Mouse (Mus musculus): ENCODE results near the gene Nsg1.

GRCm38 (mm10) chr5:38094331-38094730 is 65.4 kb downstream of the Nsg1 start:
- TF ChIP-seq GATA1 (IDR thresholded peaks at IDR 0.05; ENCODE audit: low read length) (no peak), TAL1 (IDR thresholded peaks at IDR 0.05; ENCODE audit: low read length) (no peak)

Data from erythroblast, embryonic 14.5 days (primary cell).